Mouse (Mus musculus) T-helper 1 cell (primary cell): ENCODE data around the gene Tmem115.

Experiments
- in situ Hi-C: fragments of 300-600 bp; cut with MboI, MseI; formaldehyde crosslinking; loops from one replicate; pipeline ENCODE4 v1.15.1; 2025; ENCODE audit warnings: high pct_unique_total_duplicates

Tmem115 gene

DNA sequence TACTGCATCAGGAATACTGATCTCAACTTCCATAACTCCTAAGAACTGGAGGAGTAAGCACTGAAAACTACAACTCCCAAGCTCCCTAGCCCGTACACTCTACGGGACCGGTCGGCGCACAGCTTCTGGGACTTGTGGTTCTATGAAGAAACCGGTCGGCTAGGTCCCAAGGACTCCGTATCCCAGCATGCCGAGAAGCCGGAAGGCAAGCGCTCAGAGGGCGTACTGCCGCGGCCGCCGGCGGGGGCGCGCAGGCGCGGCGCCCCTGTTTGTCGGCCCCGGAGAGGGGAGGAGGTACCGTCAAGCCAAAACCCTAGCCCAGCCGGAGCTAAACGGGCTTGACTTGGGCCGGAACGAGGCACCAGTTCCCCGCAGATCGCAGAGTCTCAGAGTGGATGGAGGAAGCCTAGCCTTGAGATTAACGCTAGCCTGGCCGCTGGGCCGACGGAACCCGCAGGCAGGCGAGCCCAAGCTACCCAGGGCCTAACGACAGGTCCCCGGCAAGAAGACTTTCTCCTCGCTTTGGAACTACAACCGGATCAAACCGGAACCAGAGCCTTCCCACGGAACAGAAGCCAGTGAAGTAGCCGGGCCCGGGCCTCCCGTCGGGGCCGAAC is at the start of gene Tmem115:
Gene Tmem115 (plus strand): TSS at position 155 of the 617 bp plus-strand sequence.
- in situ Hi-C loops = loop anchor here (10.0 kb wide), 1 partner anchor 249 kb away; the partner anchor contains the start of gene Mapkapk3

DNA sequence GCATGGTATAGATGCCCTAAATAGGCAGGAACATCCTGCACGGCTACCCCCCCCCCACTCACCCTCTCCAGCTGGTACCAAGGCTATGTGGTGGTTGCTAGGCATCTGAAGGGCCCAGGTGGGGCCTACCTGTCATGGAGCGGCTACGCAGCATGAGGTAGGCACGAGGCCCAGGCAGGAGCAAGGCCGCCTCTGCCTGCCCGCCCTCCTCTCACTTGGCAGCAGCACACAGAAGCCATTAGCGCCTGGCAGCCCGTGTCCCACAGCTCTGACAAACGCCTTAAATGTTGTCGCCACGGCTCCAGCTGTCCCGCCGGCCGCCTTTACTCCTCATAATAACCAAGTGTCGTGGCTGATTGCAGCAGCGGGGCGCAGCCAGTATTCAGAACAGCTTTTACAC is 49.4 kb upstream of the Tmem115 start:
- in situ Hi-C loops = no loop called here

DNA sequence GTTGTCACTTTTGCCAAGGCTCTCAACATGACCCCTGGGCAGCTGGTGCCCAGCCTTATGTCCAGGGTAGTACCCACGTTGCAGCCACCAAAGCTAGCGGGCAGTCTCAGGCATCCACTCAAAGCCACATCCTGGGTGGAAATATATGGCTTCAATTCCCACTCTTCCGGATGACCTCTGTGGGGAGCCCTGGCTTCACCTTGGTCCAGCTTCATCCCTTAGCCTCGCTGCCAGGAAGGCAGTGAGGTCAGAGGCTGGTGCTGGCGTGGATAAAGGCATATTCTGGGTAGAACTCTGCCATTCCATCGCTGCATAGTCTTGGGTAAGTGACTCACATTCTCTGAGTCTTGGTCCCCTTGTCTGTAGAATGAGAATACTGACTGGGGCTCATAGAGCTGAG is 49.0 kb upstream of the Tmem115 start:
- in situ Hi-C loops = no loop called here

DNA sequence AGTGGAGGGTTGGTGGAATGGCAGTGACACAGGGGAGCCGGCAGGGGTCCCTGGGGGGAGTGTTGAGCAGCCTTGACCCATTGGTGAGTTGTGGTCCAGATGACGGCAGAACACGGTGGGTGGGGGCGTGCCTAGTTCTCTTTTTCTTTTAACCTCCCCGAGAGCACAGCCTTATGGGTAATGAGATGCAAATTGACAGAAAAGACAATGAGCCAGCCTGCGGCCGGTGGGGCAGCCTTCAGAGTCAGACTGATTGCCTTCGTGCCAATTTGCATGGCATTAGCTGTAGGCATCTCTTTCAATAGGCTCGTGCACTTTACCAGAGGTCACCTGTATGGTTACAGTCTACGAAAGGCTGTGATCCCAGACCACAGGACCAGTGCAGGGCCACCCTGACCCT is 47.7 kb upstream of the Tmem115 start:
- in situ Hi-C loops = no loop called here

DNA sequence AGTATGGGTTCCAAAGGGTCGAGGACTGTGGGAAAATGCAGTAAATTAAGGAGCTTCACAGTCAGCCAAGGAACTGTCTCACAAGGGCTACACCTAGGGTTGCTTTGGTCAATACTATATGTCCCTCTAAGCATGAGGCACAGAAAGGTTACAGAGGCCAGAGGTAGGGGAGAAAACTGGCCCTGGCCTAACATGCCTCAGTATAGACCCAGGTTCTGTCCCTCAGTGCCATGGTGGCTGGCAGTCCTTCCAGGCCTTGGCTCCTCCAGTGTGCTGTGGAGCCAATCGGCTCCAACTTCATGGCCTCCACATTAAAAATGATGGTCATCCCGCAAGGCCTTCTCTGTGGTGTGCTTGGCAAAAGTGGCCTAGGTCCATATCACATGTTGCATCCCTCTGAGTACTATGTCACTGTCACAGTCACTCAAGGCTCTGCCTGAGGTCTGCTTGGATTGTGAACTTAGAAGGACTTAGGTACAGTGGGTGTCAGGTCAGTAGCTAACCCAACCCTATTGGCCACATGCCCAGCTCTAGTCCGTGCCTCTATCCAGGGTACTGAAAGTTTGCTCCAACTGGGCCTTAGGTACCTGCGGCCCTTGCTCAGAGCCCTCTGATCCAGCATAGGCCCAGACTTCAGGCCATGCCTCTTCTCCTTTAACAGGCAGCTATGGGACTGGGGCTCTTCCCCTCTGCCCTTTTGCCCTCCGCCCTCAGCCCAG is 47.1 kb upstream of the Tmem115 start:
- in situ Hi-C loops = no loop called here

DNA sequence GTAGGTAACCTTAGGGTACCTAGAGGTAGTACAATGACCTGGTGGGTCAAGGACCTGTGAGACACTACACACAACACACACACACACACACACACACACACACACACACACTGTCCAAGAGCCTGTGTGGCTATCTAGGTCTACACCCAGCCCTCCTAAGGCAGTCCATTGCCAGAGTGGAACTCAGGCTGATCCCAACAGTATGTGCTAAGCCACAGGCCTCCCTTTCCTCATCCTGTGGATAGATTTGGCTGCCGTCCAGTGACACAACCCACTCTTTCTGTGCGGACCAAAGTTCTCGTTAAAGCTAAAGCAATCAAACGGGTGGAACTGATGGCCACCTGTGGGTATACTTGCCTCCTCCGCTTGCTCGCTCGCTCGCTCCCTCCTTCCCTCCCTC is 43.6 kb upstream of the Tmem115 start:
- in situ Hi-C loops = no loop called here

DNA sequence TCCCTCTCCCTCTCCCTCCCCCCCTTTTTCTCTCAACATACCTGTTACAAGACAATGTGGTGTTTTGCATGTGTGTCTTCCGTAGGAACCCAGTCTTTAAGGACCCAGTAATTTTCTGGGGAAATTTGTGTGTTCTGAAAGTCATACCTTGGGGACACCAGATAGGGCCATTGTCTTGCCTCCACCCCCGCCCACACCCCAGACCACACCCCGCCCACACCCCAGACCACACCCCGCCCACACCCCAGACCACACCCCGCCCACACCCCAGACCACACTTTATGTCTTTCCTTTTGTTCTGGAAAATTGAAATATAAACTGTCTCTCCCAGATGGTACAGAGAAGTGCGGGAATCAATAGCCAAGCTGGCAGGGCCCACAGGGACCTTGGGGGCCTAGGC is 43.1 kb upstream of the Tmem115 start:
- in situ Hi-C loops = no loop called here

DNA sequence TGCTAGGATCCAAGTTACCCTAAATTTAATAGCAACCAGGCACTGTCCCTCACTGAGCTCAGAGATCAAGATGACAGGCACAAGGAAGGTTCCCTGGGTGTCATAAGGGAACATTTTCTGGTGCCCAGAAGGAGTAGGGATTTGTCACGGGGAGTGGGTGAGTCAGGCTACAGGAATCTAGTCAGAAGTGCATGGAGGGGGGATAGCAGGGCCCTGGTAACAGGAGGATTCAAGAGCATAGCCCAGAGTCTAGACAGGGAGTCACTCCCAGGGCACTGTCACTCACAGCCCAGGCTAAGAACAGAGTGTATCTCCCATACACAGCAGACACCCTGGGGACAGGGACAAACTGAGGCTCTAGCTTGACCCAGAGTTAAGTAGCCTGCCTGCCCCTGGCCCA is 40.2 kb upstream of the Tmem115 start:
- in situ Hi-C loops = no loop called here

DNA sequence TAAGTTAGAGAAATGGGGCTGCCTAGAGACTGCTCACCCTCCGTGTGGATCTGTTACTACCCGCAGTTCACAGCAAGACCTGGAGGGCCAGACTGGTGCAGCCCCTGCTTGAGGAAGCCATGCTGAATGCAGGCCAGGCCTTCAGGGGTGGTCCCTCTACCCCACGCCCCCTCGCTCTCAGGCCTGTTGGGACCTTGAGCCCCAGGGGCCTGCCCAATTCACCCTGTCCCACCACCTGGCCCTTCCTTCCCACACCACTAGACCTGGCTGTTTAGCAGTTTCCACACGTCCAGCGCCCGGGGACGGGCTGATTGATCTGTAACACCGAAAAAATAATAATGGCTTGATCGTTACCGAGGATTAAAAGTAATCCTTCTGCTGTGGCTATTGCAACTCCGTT is 39.5 kb upstream of the Tmem115 start:
- in situ Hi-C loops = no loop called here

DNA sequence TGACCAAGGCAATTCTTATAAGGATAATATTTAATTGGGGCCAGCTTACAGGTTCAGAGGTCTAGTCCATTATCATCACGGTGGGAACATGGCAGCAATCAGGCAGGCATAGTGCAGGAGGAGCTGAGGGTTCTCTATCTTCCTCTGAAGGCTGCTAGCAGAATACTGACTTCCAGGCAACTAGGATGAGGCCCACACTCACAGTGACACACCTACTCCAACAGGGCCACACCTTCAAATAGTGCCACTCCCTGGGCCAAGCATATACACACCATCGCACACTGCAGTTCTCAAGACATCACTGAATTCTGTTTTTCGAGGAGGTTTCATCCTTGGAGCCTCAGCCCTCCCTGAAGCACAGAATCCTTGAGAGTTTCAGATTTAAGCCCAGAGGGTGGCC is 37.4 kb upstream of the Tmem115 start:
- in situ Hi-C loops = no loop called here

DNA sequence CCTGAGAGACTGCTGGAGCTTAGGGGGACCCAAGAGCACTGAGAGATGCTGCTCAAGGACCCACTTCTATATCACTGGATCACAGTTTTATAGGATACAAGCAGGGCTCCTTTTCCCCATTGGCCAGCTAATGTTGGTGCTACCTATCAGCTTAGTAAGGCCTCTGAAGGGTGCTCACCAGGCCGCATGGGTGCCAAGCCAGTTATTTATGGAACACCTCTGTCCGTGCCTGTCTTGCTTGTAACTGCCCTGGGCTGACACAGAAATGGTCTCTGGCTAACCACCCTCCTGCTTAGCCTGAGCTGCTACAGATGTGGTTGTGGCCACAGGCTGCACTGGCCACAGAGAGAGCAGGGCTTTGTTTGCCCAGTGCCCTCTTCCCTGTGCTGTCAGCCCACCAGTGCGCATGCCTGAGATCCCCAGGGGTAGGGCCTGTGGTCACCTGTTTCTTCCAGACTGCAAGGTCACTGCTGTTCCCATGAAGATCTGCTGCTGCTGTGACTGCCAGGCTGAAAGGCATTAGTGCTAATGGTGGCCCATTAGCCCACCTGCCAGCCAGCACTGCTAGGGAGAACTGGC is 32.9 kb upstream of the Tmem115 start:
- in situ Hi-C loops = no loop called here

DNA sequence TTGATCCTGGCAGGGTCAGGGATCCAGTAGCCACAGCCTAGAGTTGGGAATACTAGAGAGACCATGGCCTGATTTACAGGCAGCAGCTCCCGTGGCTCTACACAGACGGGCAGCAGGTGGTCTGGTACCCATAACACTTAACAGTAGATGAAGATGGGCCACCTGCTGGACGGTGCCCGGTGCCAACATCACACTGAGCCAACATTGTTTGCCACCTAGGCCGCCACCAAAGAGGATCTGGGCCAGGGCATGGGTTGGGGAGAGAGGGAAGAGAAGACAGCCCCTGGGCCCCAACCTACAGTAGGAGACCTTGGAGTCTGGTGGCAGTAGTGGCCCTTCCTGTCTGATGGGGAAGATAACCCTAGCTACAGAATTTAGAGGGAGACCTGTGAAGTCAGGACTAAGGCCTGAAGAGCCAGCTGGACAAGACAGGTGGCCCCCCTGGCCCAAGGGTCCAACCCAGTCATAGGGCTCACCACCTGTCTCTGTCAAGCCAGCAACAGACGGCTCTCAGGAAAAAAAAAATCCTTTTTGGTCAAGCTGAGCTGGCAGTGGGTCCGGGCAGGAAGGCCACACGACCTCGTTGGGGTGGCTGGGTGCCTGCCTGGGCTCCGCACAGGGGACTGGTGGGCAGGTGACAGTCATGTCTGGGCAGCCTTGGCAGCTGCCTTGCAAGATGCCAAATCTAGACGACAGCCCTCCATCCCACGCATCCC is 31.5 kb upstream of the Tmem115 start:
- in situ Hi-C loops = no loop called here

DNA sequence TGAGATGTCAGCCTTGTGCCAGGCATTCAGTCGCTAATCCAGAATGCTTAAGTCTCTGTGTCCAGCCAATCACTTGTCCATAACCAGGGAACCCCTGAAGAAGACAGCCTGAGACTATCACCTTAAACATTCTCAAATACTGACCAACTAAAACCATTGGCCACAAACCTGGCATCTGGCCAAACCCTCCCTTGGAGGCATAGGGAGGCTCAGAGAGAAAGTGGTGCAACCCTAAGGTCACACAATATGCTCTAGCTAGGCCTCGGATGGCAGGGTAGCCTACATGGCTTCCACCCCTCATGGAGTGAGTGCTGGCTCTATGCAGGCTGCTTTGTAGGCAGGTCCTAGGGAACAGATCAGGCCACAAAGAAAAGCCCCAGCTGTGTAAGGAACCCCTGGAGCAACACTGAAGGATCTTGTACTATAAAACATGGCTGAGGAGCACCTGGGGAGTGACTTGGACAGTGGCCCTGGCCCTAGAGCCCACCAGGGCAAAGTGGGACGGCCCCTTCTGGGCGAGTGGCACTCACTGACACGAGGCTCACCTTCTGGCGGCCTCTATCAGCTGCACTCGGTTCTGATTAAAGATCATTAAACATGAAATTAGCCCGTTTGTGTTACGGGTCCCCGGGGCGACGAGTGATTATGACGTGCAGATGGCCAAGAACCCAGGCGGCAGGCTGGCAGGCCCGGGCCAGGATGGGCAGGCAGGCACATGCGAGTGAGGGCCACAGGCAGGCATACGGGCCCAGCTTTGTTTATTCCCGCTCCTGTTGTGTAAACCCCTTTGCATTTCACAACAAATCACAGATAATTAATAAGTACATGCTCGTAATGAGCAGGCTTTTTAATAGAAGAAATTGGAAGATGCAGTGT is 28.8 kb upstream of the Tmem115 start:
- in situ Hi-C loops = no loop called here

DNA sequence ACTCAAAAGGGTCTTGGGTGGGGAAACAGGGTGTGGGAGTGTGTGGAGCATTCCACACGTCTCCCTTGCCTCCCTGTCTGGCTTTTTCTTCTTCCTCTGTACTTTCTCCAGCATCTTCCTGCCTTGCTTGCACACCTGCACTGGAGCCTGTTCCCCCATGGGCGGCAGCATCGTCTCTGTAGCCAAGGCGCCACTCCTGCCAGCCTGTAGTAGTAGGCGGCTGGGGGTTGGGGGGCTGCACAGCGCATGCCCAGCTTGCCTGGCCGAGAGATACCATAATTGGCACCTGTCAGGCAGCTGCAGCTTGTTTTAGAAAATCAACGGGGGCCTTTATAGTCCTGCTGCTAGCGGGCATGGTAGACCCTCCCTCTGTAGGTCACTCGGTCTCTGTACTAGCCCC is 25.5 kb upstream of the Tmem115 start:
- in situ Hi-C loops = no loop called here

DNA sequence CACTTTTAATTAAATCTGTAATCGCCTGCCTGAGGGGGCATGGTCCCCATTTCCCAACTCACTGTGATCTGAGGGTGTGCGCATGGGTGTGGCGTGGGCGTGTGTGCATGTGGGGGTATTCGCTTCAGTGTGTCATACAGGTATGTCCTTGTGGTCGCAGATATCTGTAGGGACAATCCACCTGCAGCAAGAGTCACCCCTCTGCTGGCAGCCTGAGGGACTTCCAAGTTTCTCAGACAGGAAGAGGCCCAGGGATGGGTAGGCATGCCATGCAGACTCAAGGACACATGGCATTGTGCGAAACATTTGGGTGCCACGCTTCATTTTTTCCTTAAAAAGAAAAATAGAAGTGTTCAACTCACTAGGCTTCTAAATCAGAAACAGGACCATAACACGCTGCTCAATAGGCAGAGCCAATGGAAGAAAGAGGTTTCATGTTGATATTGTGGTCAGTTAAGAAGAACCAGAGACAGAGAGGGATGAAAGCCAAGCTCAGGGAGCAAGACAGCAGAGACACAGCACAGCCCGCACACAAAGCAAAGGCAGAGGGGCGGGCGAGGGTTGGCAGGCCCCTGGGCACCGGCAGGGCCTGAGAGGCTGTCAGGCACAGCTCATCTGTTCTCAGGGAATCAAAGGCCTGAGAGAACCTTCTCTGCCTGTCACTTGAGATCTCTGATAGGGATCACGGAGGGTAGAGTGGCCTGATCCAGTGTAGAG is 23.2 kb upstream of the Tmem115 start:
- in situ Hi-C loops = loop anchor here (5.0 kb wide), 1 partner anchor 153 kb away; no protein-coding TSS in a partner anchor

DNA sequence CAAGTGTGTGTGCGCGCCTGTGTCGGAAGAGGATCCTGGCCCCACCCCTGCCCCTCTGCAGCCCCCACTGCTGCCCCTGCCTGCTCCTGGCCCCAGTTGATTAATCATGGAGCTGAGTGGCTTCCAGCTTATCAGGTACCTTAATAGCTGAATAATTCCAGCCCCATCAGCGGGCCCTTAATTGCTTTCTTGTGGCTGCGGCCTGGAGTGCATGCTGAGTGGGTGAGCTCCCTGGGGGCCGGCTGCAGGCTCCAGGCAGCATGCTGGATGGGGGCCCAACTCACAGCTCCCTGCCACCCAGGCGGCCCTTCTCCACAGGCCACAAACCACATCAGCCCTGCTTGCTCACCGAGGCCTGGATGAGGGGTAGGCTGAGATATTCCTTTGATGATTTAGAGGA is 22.3 kb upstream of the Tmem115 start:
- in situ Hi-C loops = loop anchor here (5.0 kb wide), 1 partner anchor 154 kb away; no protein-coding TSS in a partner anchor

DNA sequence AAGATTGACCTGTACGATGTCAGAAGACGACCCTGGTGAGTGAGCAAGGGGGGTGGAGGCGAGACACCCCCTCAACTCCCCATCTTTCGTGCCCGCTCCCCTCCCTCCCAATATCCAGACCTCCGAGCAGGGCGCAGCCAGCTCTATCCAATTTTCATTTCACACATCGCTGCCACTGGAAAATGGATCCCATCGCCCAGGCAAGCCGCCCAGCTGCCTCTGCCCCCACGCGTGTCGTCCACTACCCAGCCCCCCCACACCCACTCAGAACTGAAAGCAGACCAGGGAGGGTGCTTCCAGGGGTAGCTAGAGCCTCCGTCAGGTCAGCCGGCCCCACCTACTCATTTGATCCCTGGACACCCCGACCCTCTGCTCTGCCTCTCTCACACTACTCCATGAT is 21.4 kb upstream of the Tmem115 start:
- in situ Hi-C loops = loop anchor here (5.0 kb wide), 1 partner anchor 155 kb away; no protein-coding TSS in a partner anchor

DNA sequence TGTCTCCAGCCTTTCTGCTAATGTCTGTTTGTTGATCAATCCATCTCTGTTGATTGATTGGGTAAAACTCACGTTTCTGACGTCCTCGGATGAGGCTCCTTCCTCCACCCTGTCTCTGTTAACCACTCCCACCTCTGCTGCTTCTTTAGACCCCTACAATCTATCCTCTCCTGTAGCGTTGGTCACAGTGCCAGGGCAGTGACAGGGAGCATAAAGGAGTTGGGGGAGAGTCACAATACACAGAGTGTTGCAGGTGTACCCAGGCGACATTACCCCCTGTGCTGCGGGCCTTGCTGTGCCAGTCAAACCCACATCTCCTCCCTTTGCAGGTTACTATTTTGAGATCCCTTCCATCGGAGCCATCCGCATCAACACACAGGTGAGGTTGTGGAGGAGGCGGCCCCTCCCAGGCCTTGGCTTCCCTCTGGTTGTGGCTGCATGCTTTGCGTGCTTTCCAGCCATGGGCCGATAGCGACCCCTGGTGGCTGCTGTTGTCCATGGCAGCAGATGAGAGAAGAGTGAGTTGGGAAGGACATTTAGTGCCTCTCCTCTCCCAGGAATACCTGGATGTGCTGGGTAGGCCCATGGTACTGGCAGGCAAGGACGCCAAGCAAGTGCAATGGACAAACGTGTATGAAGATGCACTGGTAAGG is 19.3 kb upstream of the Tmem115 start:
- in situ Hi-C loops = loop anchor here (5.0 kb wide), 1 partner anchor 157 kb away; no protein-coding TSS in a partner anchor

DNA sequence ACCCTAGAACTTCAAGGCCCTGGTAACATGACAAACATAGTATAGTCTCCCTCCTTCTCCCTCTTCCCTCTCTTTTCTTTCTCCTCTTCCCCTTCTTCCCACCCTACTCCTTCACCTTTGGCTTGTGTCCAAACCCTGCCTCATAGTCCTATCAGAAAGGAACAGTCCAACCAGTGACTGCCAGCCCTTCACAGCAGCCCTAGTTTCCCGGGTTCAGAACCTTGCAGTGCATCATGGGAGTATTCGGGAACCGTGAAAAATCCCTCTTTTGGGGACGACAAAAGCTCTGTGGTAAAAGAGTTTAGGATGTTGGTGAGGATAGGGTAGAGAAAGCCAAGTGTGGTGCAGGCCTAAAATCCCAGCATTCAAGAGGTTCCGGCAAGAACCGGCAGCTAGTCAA is 13.4 kb upstream of the Tmem115 start:
- in situ Hi-C loops = loop anchor here (10.0 kb wide), 1 partner anchor 636 kb away; the partner anchor contains the start of gene Rbm15b

DNA sequence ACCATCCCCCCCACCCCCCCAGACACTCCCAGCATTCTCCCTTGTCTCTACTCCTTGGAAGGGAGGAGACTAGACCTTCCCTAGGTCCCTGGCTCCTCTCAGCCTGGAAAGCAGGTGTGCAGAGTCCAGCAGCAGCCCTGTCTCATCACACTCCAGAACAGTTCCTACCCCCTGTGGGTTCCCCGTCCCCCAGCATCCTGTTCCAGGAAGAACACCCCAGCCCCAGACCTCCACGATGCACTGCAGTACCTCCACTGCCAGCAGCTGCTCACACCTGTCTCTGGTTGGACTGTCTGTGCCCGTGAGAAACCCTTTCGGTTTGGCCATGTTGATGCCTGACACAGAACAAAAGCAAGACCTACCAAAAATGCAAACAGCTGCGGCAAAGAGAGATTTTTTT is 12.6 kb upstream of the Tmem115 start:
- in situ Hi-C loops = loop anchor here (10.0 kb wide), 1 partner anchor 636 kb away; the partner anchor contains the start of gene Rbm15b
